Mouse (Mus musculus): ENCODE data around the gene Uvrag. TPM values are rescaled to one million over a fixed set of nuclear protein-coding genes. Genes with fewer than 3 reads are reported as not detected.

Gene Uvrag
- polyA plus RNA-seq, 1 experiment from 2014 or later = 16.5 TPM

DNA sequence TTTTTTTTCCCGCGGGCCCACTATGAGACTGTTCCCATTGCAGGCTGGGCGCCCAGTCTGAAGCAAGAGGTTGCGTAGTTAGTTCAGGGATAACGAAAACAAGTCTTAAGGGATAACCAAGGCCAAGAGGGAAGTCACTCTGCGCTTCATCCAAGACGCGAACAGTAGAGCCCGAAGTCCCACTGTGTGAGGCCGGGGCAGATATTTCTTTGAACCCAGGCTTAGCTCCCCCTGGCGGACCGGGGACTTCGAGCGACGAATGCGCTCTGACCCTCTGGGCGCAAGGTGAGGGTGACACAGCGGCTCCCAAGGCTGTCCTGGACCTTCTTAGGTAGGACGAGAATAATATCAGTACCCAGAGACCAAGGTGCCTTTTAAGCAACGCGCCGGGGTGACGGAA, 304.3 kb downstream of the Uvrag start:
- peaks cover 98% of the 10 kb centered on the region for H3K27me3 ChIP-seq
- peaks cover 68% of the 10 kb centered on the region for H3K4me1 ChIP-seq
- H3K9me3 ChIP-seq = no peaks in the 10 kb centered on the region
- WGBS = 1% methylated on average over 23 of the region's 23 CpGs
- no peak for ATAC-seq (ENCODE audit: insufficient number of reproducible peaks, insufficient read depth, low FRiP score, low TSS enrichment, low read depth)
- peak overlapping the region; percentile 98 for H3K4me2 ChIP-seq
- H3K36me3 ChIP-seq = no peaks in the 10 kb centered on the region
- H3K9ac ChIP-seq = peak overlapping the region; percentile 44
- peak overlapping the region; percentile 57 for H3K4me3 ChIP-seq
- no peak overlapping the region for H3K27ac ChIP-seq

DNA sequence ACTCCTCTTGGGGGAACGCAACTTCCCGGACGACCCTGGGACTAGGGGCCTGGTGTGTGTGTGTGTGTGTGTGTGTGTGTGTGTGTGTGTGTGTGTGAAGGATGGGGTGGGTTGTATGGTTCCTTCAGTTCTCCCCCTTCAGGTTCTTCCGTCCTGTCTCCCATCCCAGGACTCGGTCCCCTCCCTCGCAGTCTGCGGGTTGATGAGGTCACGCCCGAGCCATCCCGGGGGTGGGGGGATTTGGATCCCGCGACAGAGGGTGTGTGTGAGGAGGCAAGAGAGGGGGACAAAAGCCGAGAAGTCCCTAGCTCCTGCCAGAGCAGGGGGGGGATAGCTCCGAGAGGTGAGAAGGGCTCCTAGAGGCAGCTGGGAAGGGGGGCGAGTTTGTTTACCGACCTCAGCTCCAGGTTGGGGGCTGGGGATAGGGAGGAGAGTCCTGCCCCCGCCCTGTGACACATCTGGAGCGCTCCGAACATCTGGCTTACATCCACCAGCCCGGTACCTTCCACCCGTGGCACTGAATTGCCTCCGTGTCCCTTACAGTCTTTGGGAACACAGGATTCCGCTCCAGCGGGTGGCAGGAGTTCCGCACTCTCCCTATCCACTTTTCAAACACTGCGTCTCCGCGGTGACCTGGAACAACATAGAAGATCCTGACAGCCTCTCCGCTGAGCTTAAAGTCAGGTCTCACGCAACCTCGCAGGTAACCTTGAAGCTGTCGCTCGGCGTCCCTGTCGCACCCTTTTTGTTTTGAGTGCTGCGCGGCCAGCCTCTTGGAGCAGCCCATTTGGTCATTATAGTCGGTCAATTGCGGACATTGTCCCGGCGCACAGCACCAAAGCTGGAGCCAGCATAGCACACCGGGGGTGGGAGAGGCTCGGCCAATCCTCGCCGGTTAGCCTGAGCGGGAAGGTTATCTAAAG, 305.2 kb downstream of the Uvrag start:
- H3K9me3 ChIP-seq = no peaks in the 10 kb centered on the region
- under 1% methylated on average over 46 of the region's 46 CpGs for whole genome bisulfite sequencing
- no peak for ATAC-seq (ENCODE audit: insufficient number of reproducible peaks, insufficient read depth, low FRiP score, low TSS enrichment, low read depth)
- peak overlapping the region; percentile 98 for H3K4me2 ChIP-seq
- H3K36me3 ChIP-seq = no peaks in the 10 kb centered on the region
- H3K4me1 ChIP-seq = peaks cover 64% of the 10 kb centered on the region
- peak overlapping the region; percentile 79 for H3K9ac ChIP-seq
- peaks cover 98% of the 10 kb centered on the region for H3K27me3 ChIP-seq
- no peak overlapping the region for H3K27ac ChIP-seq
- peak overlapping the region; percentile 57 for H3K4me3 ChIP-seq

Other genes with a start within 250 kb of the Uvrag start
- 17.2 and 17.6 TPM in 2 replicates for gene Dgat2, start 41.6 kb upstream of the Uvrag start, polyA plus RNA-seq (2015; fragmentation: Nextera tagmentation; extraction: Ambion mirVana)
- 4.9 and 5.1 TPM in 2 replicates for gene Mogat2, start 97.5 kb upstream of the Uvrag start, polyA plus RNA-seq (2015; fragmentation: Nextera tagmentation; extraction: Ambion mirVana)
- gene Map6, start 126.3 kb upstream of the Uvrag start, polyA plus RNA-seq (2015; fragmentation: Nextera tagmentation; extraction: Ambion mirVana) = 3.9 TPM in 2 replicates
- 1,619 and 1,744 TPM in 2 replicates for gene Serpinh1, start 212.1 kb upstream of the Uvrag start, polyA plus RNA-seq (2015; fragmentation: Nextera tagmentation; extraction: Ambion mirVana)
- 10.8 and 11.3 TPM in 2 replicates for gene Gdpd5, start 240.3 kb upstream of the Uvrag start, polyA plus RNA-seq (2015; fragmentation: Nextera tagmentation; extraction: Ambion mirVana)

Data from embryonic facial prominence, embryonic 13.5 days (tissue).